In genomic region chr1:34077422-34077790, GRCm38 (mm10) we compare ENCODE assay signal across 11 mouse cellular contexts.
A peak's percentile ranks its signal among the peaks of the same experiment; 100 is the strongest.
DNase-seq lines count a peak whose midpoint lies in the region; ATAC-seq and TF ChIP-seq lines count a peak whose summit lies in the region.
"Had no signal": no experiment of that assay in that cellular context is flagged by ENCODE, and none has a peak within 500 bp of the region (broad histone marks: within the 10 kb centered on the region; RNA-seq: fewer than 3 reads in every experiment).

No protein-coding gene starts in this region.

- H3K27me3 ChIP-seq in hindbrain, embryonic 10.5 days (ENCODE audit: insufficient read depth, poor library complexity, severe bottlenecking) = no peaks in the 10 kb centered on the region
- H3K27me3 ChIP-seq in hindbrain, embryonic 11.5 days (ENCODE audit: control insufficient read depth, insufficient read depth, low read length) = no peaks in the 10 kb centered on the region
- no peaks in the 10 kb centered on the region for H3K27me3 ChIP-seq in embryonic facial prominence, embryonic 13.5 days
- 0 out of 2 replicates have a peak, but pooled peaks cover 3% of the 10 kb centered on the region for H3K27me3 ChIP-seq in liver, embryonic 12.5 days (replicated peaks)

- H3K36me3 ChIP-seq in hindbrain, embryonic 10.5 days = no peaks in the 10 kb centered on the region
- no peaks in the 10 kb centered on the region for H3K36me3 ChIP-seq in hindbrain, embryonic 11.5 days (ENCODE audit: control insufficient read depth, insufficient read depth, low read length)
- H3K36me3 ChIP-seq in ES-E14 (ENCODE audit: control insufficient read depth, insufficient read depth, low read length, poor library complexity, severe bottlenecking) = no peaks in the 10 kb centered on the region
- H3K36me3 ChIP-seq in embryonic facial prominence, embryonic 13.5 days = no peaks in the 10 kb centered on the region
- no peaks in the 10 kb centered on the region for H3K36me3 ChIP-seq in liver, embryonic 12.5 days

- H3K4me1 ChIP-seq in hindbrain, embryonic 10.5 days (replicated peaks) = peaks cover 31% of the 10 kb centered on the region
- H3K4me1 ChIP-seq in hindbrain, embryonic 11.5 days (replicated peaks; ENCODE audit: control insufficient read depth, insufficient read depth, low read length) = 0 out of 2 replicates have a peak, but pooled peaks cover 4% of the 10 kb centered on the region
- H3K4me1 ChIP-seq in ES-E14 (ENCODE audit: control insufficient read depth in 2 of 2, insufficient read depth in 2 of 2, low read length in 2 of 2, poor library complexity in 1 of 2) = peaks cover 9 to 20% of the 10 kb centered on the region in 2 experiments
- peaks cover 26% of the 10 kb centered on the region for H3K4me1 ChIP-seq in embryonic facial prominence, embryonic 13.5 days
- H3K4me1 ChIP-seq in liver, embryonic 12.5 days = 0 out of 2 replicates have a peak, but pooled peaks cover 5% of the 10 kb centered on the region

- H3K27ac ChIP-seq in hindbrain, embryonic 10.5 days = no peak overlapping the region
- no peak overlapping the region for H3K27ac ChIP-seq in hindbrain, embryonic 11.5 days (ENCODE audit: low read depth, low read length)
- peak overlapping the region; percentile 98 for H3K27ac ChIP-seq in ES-E14 (ENCODE audit: insufficient read depth, low read depth, low read length, poor library complexity, severe bottlenecking)
- H3K27ac ChIP-seq in embryonic facial prominence, embryonic 13.5 days = no peak overlapping the region
- H3K27ac ChIP-seq in liver, embryonic 12.5 days = no peak overlapping the region

- no peak overlapping the region for H3K9ac ChIP-seq in hindbrain, embryonic 11.5 days (ENCODE audit: low read depth, low read length)
- H3K9ac ChIP-seq in ES-E14 (ENCODE audit: insufficient read depth, low read depth, low read length, poor library complexity, severe bottlenecking) = no peak overlapping the region
- H3K9ac ChIP-seq in embryonic facial prominence, embryonic 13.5 days = no peak overlapping the region
- H3K9ac ChIP-seq in liver, embryonic 12.5 days = no peak overlapping the region

- peak overlapping the region; percentile 20; the same call in 1 of the 2 replicates for H3K4me3 ChIP-seq in hindbrain, embryonic 10.5 days
- H3K4me3 ChIP-seq in hindbrain, embryonic 11.5 days (ENCODE audit: low read depth, low read length) = no peak overlapping the region
- H3K4me3 ChIP-seq in ES-E14 (ENCODE audit: insufficient read depth in 1 of 2, low read depth in 1 of 2, low read length in 2 of 2, poor library complexity in 1 of 2, severe bottlenecking in 1 of 2) = peak overlapping the region; percentile 64 to 69
- H3K4me3 ChIP-seq in embryonic facial prominence, embryonic 13.5 days = no peak overlapping the region
- H3K4me3 ChIP-seq in liver, embryonic 12.5 days = peak overlapping the region; percentile 32

- no peaks in the 10 kb centered on the region for H3K9me3 ChIP-seq in hindbrain, embryonic 10.5 days
- no peaks in the 10 kb centered on the region for H3K9me3 ChIP-seq in hindbrain, embryonic 11.5 days (ENCODE audit: control insufficient read depth, low read length)
- H3K9me3 ChIP-seq in ES-E14 (ENCODE audit: control insufficient read depth, insufficient read depth, low read depth, low read length) = no peaks in the 10 kb centered on the region
- H3K9me3 ChIP-seq in embryonic facial prominence, embryonic 13.5 days = no peaks in the 10 kb centered on the region
- H3K9me3 ChIP-seq in liver, embryonic 12.5 days (replicated peaks) = no peaks in the 10 kb centered on the region

- in situ Hi-C loops in ES-E14 (cut with MboI; ENCODE audit: low sequenced_read_pairs in 2 of 2, unreplicated experiment in 2 of 2) = no loop called here

- DNase-seq in hindbrain, embryonic 10.5 days (ENCODE audit: low spot score) = no peak
- DNase-seq in hindbrain, embryonic 11.5 days (ENCODE audit: low spot score) = no peak
- no peak for DNase-seq in ES-E14 (ENCODE audit: low read depth, low spot score)
- no peak for DNase-seq in adrenal gland, adult 8-10 months
- no peak for DNase-seq in T-cell, adult 2 months (ENCODE audit: low spot score)
- DNase-seq: adrenal gland, postnatal 10 days; cerebellum, postnatal 10 days; kidney, adult 18-20 months had no signal

- H3K4me2 ChIP-seq in hindbrain, embryonic 11.5 days (replicated peaks; ENCODE audit: low read depth, low read length) = no peak overlapping the region
- H3K4me2 ChIP-seq in embryonic facial prominence, embryonic 13.5 days = peak overlapping the region; percentile 46
- H3K4me2 ChIP-seq in liver, embryonic 12.5 days = peak overlapping the region; percentile 49

- no peak for ATAC-seq in hindbrain, embryonic 11.5 days (ENCODE audit: low FRiP score)
- ATAC-seq in embryonic facial prominence, embryonic 13.5 days (ENCODE audit: insufficient number of reproducible peaks, insufficient read depth, low FRiP score, low TSS enrichment, low read depth) = no peak
- ATAC-seq in liver, embryonic 12.5 days = no peak
- no peak for ATAC-seq in granulocyte monocyte progenitor cell, adult 5-6 weeks (replicated peaks; ENCODE audit: poor library complexity, severe bottlenecking)

- 28% methylated on average over 4 of the region's 7 CpGs for WGBS in hindbrain, embryonic 10.5 days
- WGBS in hindbrain, embryonic 11.5 days = 15% methylated on average over 7 of the region's 7 CpGs
- WGBS in embryonic facial prominence, embryonic 13.5 days = 14% methylated on average over 7 of the region's 7 CpGs
- 16% methylated on average over 7 of the region's 7 CpGs for WGBS in liver, embryonic 12.5 days (ENCODE audit: insufficient replicate concordance)

TF ChIP-seq in ES-E14, 5 proteins besides CTCF, POLR2A, EP300 and RAD21:
- TF ChIP-seq ZNF384 (IDR thresholded peaks at IDR 0.05; ENCODE audit: low read depth, low read length) = no peak
- no peak for TF ChIP-seq HCFC1 (IDR thresholded peaks at IDR 0.05; ENCODE audit: borderline replicate concordance, insufficient read depth, low read length)
- TF ChIP-seq MAFK (IDR thresholded peaks at IDR 0.05; ENCODE audit: insufficient read depth, low read depth, low read length) = no peak
- no peak for TF ChIP-seq ZC3H11A (IDR thresholded peaks at IDR 0.05; ENCODE audit: borderline replicate concordance, low read depth, low read length)
- TF ChIP-seq CHD2 (IDR thresholded peaks at IDR 0.05; ENCODE audit: low read depth, low read length) = no peak
TF ChIP-seq in ES-E14: peak in this region for 0.

Comparison
In these comparisons a context has a peak if more than half of its experiments do, and no peak if none do; other contexts are left out.
1. H3K4me3 ChIP-seq: peak in hindbrain, embryonic 10.5 days (single experiment), ES-E14 (2 of 2) and liver, embryonic 12.5 days (single experiment); none in hindbrain, embryonic 11.5 days (single experiment) and embryonic facial prominence, embryonic 13.5 days (single experiment).